Mouse (Mus musculus): Measurements from ENCODE around the gene Uqcrc1.

Uqcrc1 gene

DNA sequence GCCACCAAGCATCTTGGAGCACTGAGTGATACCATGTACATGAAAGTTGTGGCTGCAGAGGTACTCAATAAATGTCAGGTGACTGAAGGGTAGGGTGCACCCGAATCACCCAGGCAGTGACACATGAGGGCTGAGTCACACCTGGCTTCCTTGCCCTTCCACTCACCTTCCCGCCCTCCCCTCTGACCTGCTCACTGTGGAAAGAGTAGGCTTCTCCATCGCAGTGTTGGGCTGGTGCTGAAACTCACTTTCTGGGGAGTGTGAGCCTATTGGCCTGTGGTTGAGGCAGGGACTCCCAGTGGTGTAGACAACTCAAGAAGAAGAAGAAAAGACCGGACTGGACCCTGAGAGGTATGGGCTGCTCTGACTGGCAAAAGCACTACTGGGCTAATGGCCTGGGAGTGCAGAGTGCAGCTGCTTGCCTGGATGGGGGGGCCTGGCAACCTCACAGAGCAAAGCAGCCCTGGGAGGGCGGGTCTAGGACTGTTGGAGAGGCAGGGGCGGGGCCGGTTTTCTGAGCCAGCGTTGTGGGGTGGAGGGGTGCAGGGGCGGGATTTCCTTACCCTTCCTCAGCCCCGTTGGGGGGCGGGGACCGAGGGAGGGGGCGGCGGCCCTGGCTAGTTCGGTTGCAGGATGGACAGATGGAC is 51.4 kb downstream of the Uqcrc1 start:
- DNase-seq, result no peak

DNA sequence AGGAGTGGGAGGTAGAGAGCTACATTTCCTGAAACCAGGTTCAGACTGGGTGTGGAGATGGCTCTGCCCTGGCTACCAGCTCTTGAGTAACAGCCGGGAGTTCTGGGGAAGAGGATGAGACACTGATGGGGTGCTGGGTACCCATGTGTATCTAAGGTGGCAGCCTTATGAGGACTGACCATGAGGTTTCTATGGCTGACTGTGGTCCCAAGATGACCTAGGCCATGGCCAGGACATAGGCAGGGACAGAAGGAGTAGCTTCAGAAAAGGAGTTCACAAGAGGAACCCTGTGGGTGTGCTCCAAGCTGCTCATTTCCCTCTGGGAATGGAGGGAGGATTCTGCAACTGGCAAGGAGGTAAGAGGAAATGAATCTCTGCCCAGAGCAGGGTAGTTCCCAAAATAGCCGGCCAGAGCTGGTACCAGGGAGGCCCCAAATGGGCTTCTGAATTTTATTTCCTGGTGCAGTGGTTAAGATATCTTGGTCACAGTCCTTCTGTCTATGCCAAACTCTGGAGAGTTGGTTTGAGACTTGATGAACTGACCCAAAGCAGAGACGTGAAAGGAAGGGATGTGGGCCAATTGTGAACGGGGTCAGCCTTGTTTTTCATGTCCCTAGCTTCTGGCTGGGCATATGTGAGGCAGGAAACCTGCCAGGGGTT is 53.5 kb downstream of the Uqcrc1 start:
- DNase-seq, result no peak

DNA sequence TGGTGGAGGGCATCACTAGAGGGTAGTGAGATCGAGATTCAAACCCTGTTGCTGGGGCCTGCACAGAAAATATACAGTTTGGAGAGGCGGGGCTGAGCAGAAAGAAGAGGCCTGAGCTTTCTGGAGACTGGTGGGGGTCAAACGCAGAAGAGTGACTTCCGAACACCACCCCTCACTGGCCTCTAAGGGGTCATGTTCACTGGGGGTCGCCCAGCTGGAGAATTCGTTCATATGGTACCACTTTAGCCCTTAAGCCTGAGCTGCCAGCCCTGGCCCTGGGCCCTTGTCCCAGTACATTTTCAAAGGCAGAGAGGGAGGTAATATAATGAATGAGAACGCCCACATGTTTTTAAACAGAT is 54.0 kb downstream of the Uqcrc1 start:
- DNase-seq, result no peak

DNA sequence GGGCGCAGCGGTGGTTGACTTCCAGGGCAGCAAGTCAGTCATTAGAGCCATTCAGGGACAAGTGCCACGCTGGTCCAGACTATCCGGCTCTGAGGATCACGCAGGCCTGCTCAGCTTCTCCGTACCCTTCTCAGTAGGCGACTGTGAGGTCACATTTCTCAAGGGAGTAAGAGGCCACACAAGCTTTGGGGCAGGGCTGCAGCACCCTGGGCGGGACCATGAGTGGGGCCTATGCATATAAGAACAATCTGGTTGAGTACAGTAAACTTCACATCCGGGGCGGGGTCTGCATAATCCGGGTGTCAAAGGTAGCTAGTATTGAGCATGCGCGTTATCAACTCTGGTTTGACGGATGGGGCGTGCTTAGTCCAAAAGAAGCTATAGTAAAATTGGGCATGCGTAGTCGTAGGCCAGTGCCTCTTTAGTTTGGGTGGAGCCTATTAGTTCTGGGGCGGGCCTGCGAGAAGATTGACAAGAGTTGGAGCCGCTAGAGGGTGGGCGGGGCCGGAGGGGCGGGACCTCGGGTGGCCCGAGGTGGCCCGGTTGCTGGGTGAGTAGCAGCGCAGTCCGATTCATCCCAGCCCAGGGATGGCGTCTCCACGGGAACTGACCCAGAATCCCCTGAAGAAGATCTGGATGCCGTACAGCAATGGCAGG is 55.1 kb downstream of the Uqcrc1 start, which contains the start of gene Pfkfb4:
Gene Pfkfb4, plus strand, starts transcription at position 351 of the 657 bp plus-strand sequence.
- peak; percentile 89 for DNase-seq

DNA sequence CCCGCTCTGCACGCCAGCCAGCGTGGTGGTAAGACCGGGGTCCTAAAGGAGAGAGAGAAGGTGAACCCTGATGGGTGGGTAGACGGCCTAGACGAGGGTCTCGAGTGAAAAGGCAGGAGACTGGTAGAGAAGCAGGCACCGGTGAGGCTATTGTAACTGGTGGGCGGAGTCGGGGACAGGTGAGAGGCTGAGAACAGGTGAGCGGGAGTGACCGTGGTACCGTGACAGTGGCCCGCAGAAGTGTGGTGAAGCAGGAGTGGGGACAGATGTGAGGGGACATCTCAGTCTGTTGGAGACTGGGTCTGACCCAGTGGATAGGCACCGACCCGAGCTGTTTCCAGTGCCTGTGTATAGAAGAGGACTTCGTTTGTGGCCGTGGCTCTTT is 55.6 kb downstream of the Uqcrc1 start:
- DNase-seq, result no peak

DNA sequence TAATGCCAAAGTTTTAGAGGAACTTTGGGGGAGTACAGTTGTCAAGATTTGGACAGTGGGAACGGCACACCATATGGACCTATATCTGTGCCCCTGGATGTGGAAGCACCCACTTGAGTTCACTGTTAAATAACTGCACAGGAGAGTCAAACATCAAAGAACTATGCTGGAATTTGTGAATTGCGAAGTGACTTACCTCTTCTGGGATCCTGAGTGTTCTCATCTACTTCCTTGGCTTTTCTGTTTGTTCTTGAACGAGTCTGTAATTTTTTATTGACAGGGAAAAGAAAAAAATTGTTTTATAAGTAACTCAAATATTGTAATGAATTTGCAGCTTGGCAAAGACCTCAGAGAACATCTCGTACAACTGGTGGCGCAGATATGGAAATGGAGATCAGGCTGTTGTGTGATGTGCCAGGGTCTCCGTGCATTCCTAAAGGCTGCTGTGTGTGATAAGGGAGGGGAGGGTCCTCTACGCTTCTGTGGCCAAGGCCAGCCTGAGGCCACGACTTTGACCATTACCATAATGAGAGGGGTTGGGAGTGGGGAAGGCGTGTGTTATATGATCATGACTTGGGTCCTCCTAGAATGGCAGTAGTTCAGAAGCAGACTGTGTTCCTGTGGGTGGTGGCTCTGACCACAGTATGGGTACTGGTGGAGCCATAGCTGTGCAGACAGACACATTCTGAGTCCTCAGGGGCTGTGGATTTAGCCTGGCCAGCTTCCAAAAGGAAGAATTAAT is 56.4 kb downstream of the Uqcrc1 start:
- DNase-seq, result no peak

DNA sequence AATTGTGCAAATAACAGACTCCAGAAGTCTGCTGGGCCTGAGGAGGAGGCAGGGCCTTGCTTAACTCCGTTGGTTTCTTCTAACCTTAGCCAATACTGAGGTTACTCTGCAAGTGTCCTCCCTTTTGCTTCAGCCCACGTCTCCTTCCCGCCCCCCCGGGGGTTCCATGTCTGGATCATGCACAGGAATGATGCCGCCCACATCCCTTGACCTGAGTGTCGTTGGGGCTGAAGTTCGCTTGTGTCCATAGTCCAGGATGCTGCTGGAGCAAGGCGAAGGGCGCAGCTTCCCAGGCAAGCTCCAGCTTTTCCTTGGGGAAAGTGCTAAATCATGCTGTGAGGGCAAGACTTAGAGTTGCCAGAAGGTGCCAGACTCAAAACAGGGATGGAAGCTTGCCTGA is 60.0 kb downstream of the Uqcrc1 start:
- no peak for DNase-seq

DNA sequence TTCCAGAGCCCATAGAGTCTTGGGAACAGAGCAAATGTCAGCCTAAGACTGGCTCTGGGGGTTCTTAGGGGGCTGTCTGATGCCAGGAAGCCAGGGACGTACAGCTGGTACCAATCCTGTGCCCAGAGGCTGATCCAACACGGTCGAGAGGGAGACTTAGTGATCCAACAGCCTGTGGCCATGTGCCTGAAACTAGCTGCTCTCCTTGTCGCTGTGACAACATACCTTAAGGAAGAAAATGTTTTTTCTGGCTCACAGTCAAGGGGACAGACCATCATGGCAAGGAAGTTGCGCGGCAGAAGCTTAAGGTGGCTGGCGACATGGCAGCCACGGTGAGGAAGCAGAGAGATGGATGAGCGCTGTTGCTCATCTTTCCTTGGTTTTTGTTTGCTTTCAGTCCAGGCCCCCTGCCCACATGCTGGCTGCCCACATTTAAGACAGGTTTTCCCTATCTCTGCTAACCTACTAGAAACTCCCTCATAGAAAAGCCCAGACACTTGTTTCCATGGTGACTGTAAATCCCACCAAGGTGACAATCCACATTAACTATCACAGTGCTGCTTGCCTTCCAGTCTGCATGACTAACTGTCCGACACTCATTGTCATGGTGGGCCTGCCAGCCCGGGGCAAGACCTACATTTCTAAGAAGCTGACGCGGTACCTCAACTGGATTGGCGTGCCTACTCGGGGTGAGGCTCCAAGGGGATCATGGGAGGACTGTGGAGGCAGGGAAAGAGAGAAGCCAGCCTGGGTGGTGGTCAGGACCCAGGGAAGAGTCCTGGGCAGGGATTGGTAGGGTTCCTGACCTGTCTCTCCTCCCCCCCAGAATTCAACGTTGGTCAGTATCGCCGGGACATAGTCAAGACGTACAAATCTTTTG is 62.1 kb downstream of the Uqcrc1 start:
- DNase-seq, result no peak

DNA sequence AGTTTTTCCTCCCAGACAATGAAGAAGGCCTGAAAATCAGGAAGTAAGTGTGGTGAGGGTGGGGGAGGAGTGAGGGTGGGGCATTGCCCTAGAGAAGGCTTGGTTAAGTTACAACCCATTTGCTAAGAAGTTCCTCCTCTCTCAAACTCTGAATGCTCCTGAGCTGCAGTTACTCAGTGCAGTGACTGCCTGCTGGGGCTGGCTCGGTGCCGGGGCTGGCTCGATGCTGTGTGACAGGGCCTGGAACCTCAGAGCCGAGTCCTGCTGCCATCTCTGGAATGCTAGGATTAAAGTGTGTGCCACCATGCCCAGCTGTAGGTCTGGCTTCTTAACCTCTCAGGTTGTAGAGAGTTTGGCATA is 62.7 kb downstream of the Uqcrc1 start:
- DNase-seq, result no peak
